Mouse (Mus musculus): Measurements from ENCODE around the gene Krtdap.
"Not testable (repeated sequence)": the region's sequence is repeated elsewhere in the genome, so short reads cannot be mapped to it uniquely, and the experiment has no call there.

Krtdap gene

GRCm38 (mm10) chr7:30785721-30786546 is 1.8 kb upstream of the Krtdap start:
- no peak for DNase-seq (ENCODE audit: low spot score in 2 of 2)

GRCm38 (mm10) chr7:30790141-30790540 is 2.4 kb downstream of the Krtdap start:
- DNase-seq (ENCODE audit: low spot score in 2 of 2), result no peak

- no peak for DNase-seq (ENCODE audit: low spot score in 2 of 2)
Observed at GRCm38 (mm10) chr7:30791921-30792320, 4.2 kb downstream of the Krtdap start.

GRCm38 (mm10) chr7:30794921-30795320 is 7.2 kb downstream of the Krtdap start:
- DNase-seq (ENCODE audit: low spot score in 2 of 2), result no peak

GRCm38 (mm10) chr7:30796790-30797189 is 9.1 kb downstream of the Krtdap start:
- DNase-seq (ENCODE audit: low spot score in 2 of 2), result no peak

GRCm38 (mm10) chr7:30800653-30801052 is 13.0 kb downstream of the Krtdap start:
- DNase-seq (ENCODE audit: low spot score in 2 of 2), result no peak

GRCm38 (mm10) chr7:30803256-30803655 is 15.6 kb downstream of the Krtdap start:
- DNase-seq (ENCODE audit: low spot score in 2 of 2), result no peak

- DNase-seq (ENCODE audit: low spot score in 2 of 2), result no peak
Observed at GRCm38 (mm10) chr7:30804026-30804715, 16.5 kb downstream of the Krtdap start.

- DNase-seq (ENCODE audit: low spot score in 2 of 2), result peak; percentile 71 to 80
Observed at GRCm38 (mm10) chr7:30805924-30806323, 18.2 kb downstream of the Krtdap start.

GRCm38 (mm10) chr7:30810319-30810718 is 22.6 kb downstream of the Krtdap start:
- no peak for DNase-seq (ENCODE audit: low spot score in 2 of 2)

GRCm38 (mm10) chr7:30811757-30812290 is 24.1 kb downstream of the Krtdap start:
- DNase-seq (ENCODE audit: low spot score in 2 of 2), result peak in 1 of 2 experiments; percentile 15

- DNase-seq (ENCODE audit: low spot score in 2 of 2), result peak in 1 of 2 experiments; percentile 29
Observed at GRCm38 (mm10) chr7:30812291-30812807, 24.7 kb downstream of the Krtdap start.

- peak; percentile 31 to 38 for DNase-seq (ENCODE audit: low spot score in 2 of 2)
Observed at GRCm38 (mm10) chr7:30820131-30820530, 32.4 kb downstream of the Krtdap start.

GRCm38 (mm10) chr7:30820854-30821445 is 33.3 kb downstream of the Krtdap start:
- DNase-seq (ENCODE audit: low spot score in 2 of 2), result peak in 1 of 2 experiments; percentile 15

- no peak for DNase-seq (ENCODE audit: low spot score in 2 of 2)
Observed at GRCm38 (mm10) chr7:30821532-30821931, 33.8 kb downstream of the Krtdap start.

- no peak for DNase-seq (ENCODE audit: low spot score in 2 of 2)
Observed at GRCm38 (mm10) chr7:30823675-30824074, 36.0 kb downstream of the Krtdap start, which contains the start of gene Ffar2. Ffar2 (minus strand) TSS chr7:30823775.

GRCm38 (mm10) chr7:30824306-30824705 is 36.6 kb downstream of the Krtdap start:
- DNase-seq (ENCODE audit: low spot score in 2 of 2), result no peak

- DNase-seq (ENCODE audit: low spot score in 2 of 2), result no peak
Observed at GRCm38 (mm10) chr7:30826660-30827059, 39.0 kb downstream of the Krtdap start.

- not testable (repeated sequence) for DNase-seq (ENCODE audit: low spot score in 2 of 2)
Observed at GRCm38 (mm10) chr7:30828871-30829270, 41.2 kb downstream of the Krtdap start.

GRCm38 (mm10) chr7:30829428-30829827 is 41.7 kb downstream of the Krtdap start:
- DNase-seq (ENCODE audit: low spot score in 2 of 2), result no peak

- DNase-seq (ENCODE audit: low spot score in 2 of 2), result no peak
Observed at GRCm38 (mm10) chr7:30832261-30832660, 44.6 kb downstream of the Krtdap start.

GRCm38 (mm10) chr7:30832684-30833083 is 45.0 kb downstream of the Krtdap start:
- not testable (repeated sequence) for DNase-seq (ENCODE audit: low spot score in 2 of 2)
